Mouse (Mus musculus) cerebellum, adult 2 months (tissue): ENCODE measurements around the gene Pla2g1b. TPM values are rescaled to one million over a fixed set of nuclear protein-coding genes. Genes with fewer than 3 reads are reported as not detected.

Experiments used
- DNase-seq, 2 experiments: peaks; one replicate each; pipeline ENCODE4 v3.0.0; 2021
- H3K27ac ChIP-seq: fragments of 200-500 bp; 2 replicates; pipeline ENCODE4 v1.5.1; 2012; ENCODE audit warnings: low read length, control low read depth, inconsistent platforms; ENCODE audit not compliant: insufficient read depth
- H3K27me3 ChIP-seq: fragments of 200-500 bp; 2 replicates; pipeline ENCODE4 v1.6.1; 2012; ENCODE audit warnings: inconsistent platforms, mild to moderate bottlenecking, low read length, moderate library complexity; ENCODE audit not compliant: control insufficient read depth, insufficient read depth
- H3K4me1 ChIP-seq: fragments of 200-500 bp; 2 replicates; pipeline ENCODE4 v1.6.1; 2011; ENCODE audit warnings: low read length; ENCODE audit not compliant: control insufficient read depth, insufficient read depth
- H3K4me3 ChIP-seq: fragments of 200-500 bp; replicated peaks from 2 replicates; pipeline ENCODE3; 2011; ENCODE audit warnings: mild to moderate bottlenecking, low read depth, low read length, control low read depth; ENCODE audit not compliant: insufficient read depth
- CTCF ChIP-seq: fragments of 200-500 bp; IDR thresholded peaks from 2 replicates; pipeline ENCODE4 v1.5.1; 2011; ENCODE audit warnings: low read depth, mild to moderate bottlenecking, control low read depth, low read length, moderate library complexity, borderline replicate concordance; ENCODE audit not compliant: insufficient read depth
- POLR2A ChIP-seq: fragments of 200-500 bp; IDR thresholded peaks from 2 replicates; pipeline ENCODE4 v1.6.1; 2011; ENCODE audit warnings: low read length, control low read depth, borderline replicate concordance; ENCODE audit not compliant: insufficient read depth
- WGBS: fragments of 180-500 bp; shearing (Covaris S2); methylation state at CpG from one replicate; pipeline ENCODE4 v1.1.7; 2018; 5-methylcytosine and 5-hydroxymethylcytosine counted together
- polyA plus RNA-seq: library from polyadenylated mRNA; depleted of rRNA; stranded (reverse); fragments of >200 nt; gene quantifications from 2 replicates; pipeline ENCODE4 v1.2.3, GENCODE M21; 2012; rRNA removed

Pla2g1b gene
- polyA plus RNA-seq, 1 experiment: not detected

GRCm38 (mm10) chr5:115522531-115522930, 56.5 kb downstream of the Pla2g1b start:
- Histone ChIP-seq H3K27me3 (no peaks in the 10 kb centered on the region), H3K4me1 (peaks cover 76% of the 10 kb centered on the region), H3K27ac (no peak overlapping the region), H3K4me3 (no peak overlapping the region)
- 89% methylated on average over 4 of the region's 4 CpGs for WGBS
- no peak for DNase-seq
- TF ChIP-seq CTCF: no peak
- TF ChIP-seq POLR2A: no peak

- H3K27ac ChIP-seq: no peak overlapping the region
- no peak for DNase-seq
- WGBS: 72% methylated on average over 15 of the region's 15 CpGs
- H3K4me1 ChIP-seq: peaks cover 80% of the 10 kb centered on the region
- no peak overlapping the region for H3K4me3 ChIP-seq
- no peak for TF ChIP-seq POLR2A
- no peak for TF ChIP-seq CTCF
- H3K27me3 ChIP-seq: no peaks in the 10 kb centered on the region
These were observed 57.0 kb downstream of the Pla2g1b start for GRCm38 (mm10) chr5:115522981-115523499.

GRCm38 (mm10) chr5:115523971-115524370, 57.9 kb downstream of the Pla2g1b start:
- Histone ChIP-seq H3K27ac (no peak overlapping the region), H3K27me3 (no peaks in the 10 kb centered on the region), H3K4me1 (peaks cover 86% of the 10 kb centered on the region), H3K4me3 (no peak overlapping the region)
- TF ChIP-seq POLR2A (no peak), CTCF (no peak)
- 47% methylated on average over 15 of the region's 15 CpGs for WGBS
- no peak for DNase-seq

Other genes with a start within 250 kb of the Pla2g1b start
- gene Pop5, start 230.4 kb upstream of the Pla2g1b start, polyA plus RNA-seq: 168 and 177 TPM in 2 replicates
- 141 and 151 TPM in 2 replicates for gene Rnf10, start 193.4 kb upstream of the Pla2g1b start, polyA plus RNA-seq
- gene Coq5, start 186.6 kb upstream of the Pla2g1b start, polyA plus RNA-seq: 39.5 and 39.8 TPM in 2 replicates
- gene Dynll1, start 165.3 kb upstream of the Pla2g1b start, polyA plus RNA-seq: 381 and 416 TPM in 2 replicates
- 60.1 and 65.0 TPM in 2 replicates for gene Srsf9, start 139.1 kb upstream of the Pla2g1b start, polyA plus RNA-seq
- 32.8 and 33.6 TPM in 2 replicates for gene Gatc, start 125.1 kb upstream of the Pla2g1b start, polyA plus RNA-seq
- gene Triap1, start 125.0 kb upstream of the Pla2g1b start, polyA plus RNA-seq: 29.7 and 30.3 TPM in 2 replicates
- 2,268 and 2,327 TPM in 2 replicates for gene Cox6a1, start 117.3 kb upstream of the Pla2g1b start, polyA plus RNA-seq
- 56.5 and 60.4 TPM in 2 replicates for gene Msi1, start 36.7 kb upstream of the Pla2g1b start, polyA plus RNA-seq
- gene Sirt4, start 18.5 kb downstream of the Pla2g1b start, polyA plus RNA-seq: 114 and 122 TPM in 2 replicates
- 194 and 240 TPM in 2 replicates for gene Pxn, start 40.4 kb downstream of the Pla2g1b start, polyA plus RNA-seq
- 478 and 485 TPM in 2 replicates for gene Rplp0, start 93.2 kb downstream of the Pla2g1b start, polyA plus RNA-seq
- gene Gcn1l1, start 99.0 kb downstream of the Pla2g1b start, polyA plus RNA-seq: 39.3 and 40.9 TPM in 2 replicates
- gene Rab35, start 165.6 kb downstream of the Pla2g1b start, polyA plus RNA-seq: 86.2 and 87.8 TPM in 2 replicates